Comparison of ENCODE assay signal across 8 mouse cellular contexts in the genomic region with DNA sequence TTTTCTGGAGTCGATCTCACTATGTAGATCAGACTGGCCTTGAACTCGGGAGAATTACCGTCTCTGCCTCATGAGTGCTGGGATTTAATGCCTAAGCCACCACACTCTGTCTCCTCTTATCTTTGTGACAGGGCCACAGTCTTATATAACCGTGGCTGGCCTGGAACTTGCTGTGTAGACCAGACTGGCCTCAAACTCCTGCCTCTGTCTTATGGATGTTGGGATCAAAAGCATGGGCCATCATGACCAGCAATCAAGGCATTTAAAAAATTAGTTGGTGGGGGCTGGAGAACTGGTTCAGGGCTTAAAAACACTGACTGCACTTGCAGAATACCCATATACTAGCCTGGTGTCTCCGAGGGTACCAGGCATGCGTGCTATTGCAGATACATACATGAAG. TPM values are rescaled to one million over a fixed set of nuclear protein-coding genes. Genes with fewer than 3 reads are reported as not detected.
DNase-seq lines count a peak whose midpoint lies in the region; ATAC-seq and TF ChIP-seq lines count a peak whose summit lies in the region.

A gene (minus strand): TSS at position 299 of the 400 bp plus-strand sequence.

- peak within 1 kb of the TSS; percentile 91 to 99 for H3K4me3 ChIP-seq in heart, embryonic 14.5 days (ENCODE audit: control insufficient read depth in 1 of 2, insufficient read depth in 1 of 2, low read depth in 1 of 2, low read length in 2 of 2)
- peak within 1 kb of the TSS; percentile 96 for H3K4me3 ChIP-seq in ES-Bruce4 (ENCODE audit: low read depth, low read length)
- peak within 1 kb of the TSS; percentile 86 for H3K4me3 ChIP-seq in embryonic facial prominence, embryonic 13.5 days
- H3K4me3 ChIP-seq in neural tube, embryonic 13.5 days: peak within 1 kb of the TSS; percentile 80

- no peak for TF ChIP-seq POLR2A in ES-Bruce4 (IDR thresholded peaks at IDR 0.05; ENCODE audit: insufficient read depth, low read length)

- 27% methylated on average over 6 of the region's 6 CpGs for WGBS in heart, embryonic 14.5 days
- WGBS in embryonic facial prominence, embryonic 13.5 days: 32% methylated on average over 6 of the region's 6 CpGs
- 32% methylated on average over 6 of the region's 6 CpGs for WGBS in neural tube, embryonic 13.5 days

- no peaks in the 10 kb centered on the region for H3K9me3 ChIP-seq in heart, embryonic 14.5 days (ENCODE audit: control insufficient read depth, low read length)
- H3K9me3 ChIP-seq in ES-Bruce4 (replicated peaks; ENCODE audit: control insufficient read depth, insufficient read depth, low read length, poor library complexity, severe bottlenecking): no peaks in the 10 kb centered on the region
- no peaks in the 10 kb centered on the region for H3K9me3 ChIP-seq in embryonic facial prominence, embryonic 13.5 days
- no peaks in the 10 kb centered on the region for H3K9me3 ChIP-seq in neural tube, embryonic 13.5 days

- ATAC-seq in heart, embryonic 14.5 days (ENCODE audit: insufficient number of reproducible peaks, insufficient read depth, low FRiP score, low read depth): no peak
- ATAC-seq in embryonic facial prominence, embryonic 13.5 days (ENCODE audit: insufficient number of reproducible peaks, insufficient read depth, low FRiP score, low TSS enrichment, low read depth): no peak
- no peak for ATAC-seq in neural tube, embryonic 13.5 days (ENCODE audit: low read depth)

- peaks cover 5 to 7% of the 10 kb centered on the region in 2 experiments for H3K4me1 ChIP-seq in heart, embryonic 14.5 days (ENCODE audit: control insufficient read depth in 2 of 2, insufficient read depth in 2 of 2, low read length in 2 of 2)
- no peaks in the 10 kb centered on the region for H3K4me1 ChIP-seq in ES-Bruce4 (ENCODE audit: control insufficient read depth, insufficient read depth, low read length)
- H3K4me1 ChIP-seq in embryonic facial prominence, embryonic 13.5 days: peaks cover 22% of the 10 kb centered on the region
- peaks cover 32% of the 10 kb centered on the region for H3K4me1 ChIP-seq in neural tube, embryonic 13.5 days (replicated peaks)

- 0 out of 2 replicates have a peak, but pooled peaks cover 5% of the 10 kb centered on the region for H3K36me3 ChIP-seq in heart, embryonic 14.5 days (ENCODE audit: control insufficient read depth, insufficient read depth, low read length)
- H3K36me3 ChIP-seq in ES-Bruce4 (ENCODE audit: control insufficient read depth, insufficient read depth, low read length, poor library complexity, severe bottlenecking): peaks cover 7% of the 10 kb centered on the region
- no peaks in the 10 kb centered on the region; the same call in 1 of the 2 replicates for H3K36me3 ChIP-seq in embryonic facial prominence, embryonic 13.5 days
- H3K36me3 ChIP-seq in neural tube, embryonic 13.5 days: 0 out of 2 replicates have a peak, but pooled peaks cover 4% of the 10 kb centered on the region

- H3K27ac ChIP-seq in heart, embryonic 14.5 days (replicated peaks in 1 of 2; ENCODE audit: control insufficient read depth in 1 of 2, insufficient read depth in 1 of 2, low read depth in 2 of 2, low read length in 2 of 2): peak within 1 kb of the TSS; percentile 60 to 62; a peak in 3 of 4 replicates
- peak within 1 kb of the TSS; percentile 36; the same call in 1 of the 2 replicates for H3K27ac ChIP-seq in ES-Bruce4 (ENCODE audit: insufficient read depth, low read length)
- H3K27ac ChIP-seq in embryonic facial prominence, embryonic 13.5 days: peak within 1 kb of the TSS; percentile 88
- H3K27ac ChIP-seq in neural tube, embryonic 13.5 days (replicated peaks): peak within 1 kb of the TSS; percentile 85

- H3K4me2 ChIP-seq in heart, embryonic 14.5 days (ENCODE audit: low read length): peak within 1 kb of the TSS; percentile 92
- H3K4me2 ChIP-seq in embryonic facial prominence, embryonic 13.5 days: peak within 1 kb of the TSS; percentile 87
- peak within 1 kb of the TSS; percentile 86 for H3K4me2 ChIP-seq in neural tube, embryonic 13.5 days

- intact Hi-C loops in heart, postnatal 10 days (cut with DNase I): loop anchor here (5.0 kb wide), 1 partner anchor 73 kb away; no protein-coding TSS in a partner anchor

- no peak for DNase-seq in heart, postnatal 10 days
- DNase-seq in layer of hippocampus, postnatal 36 days: no peak
- no peak for DNase-seq in right cerebral cortex, adult 2 months (ENCODE audit: low spot score in 2 of 2)
- DNase-seq in kidney, postnatal 14 days: no peak

- TF ChIP-seq CTCF in ES-Bruce4 (IDR thresholded peaks at IDR 0.05; ENCODE audit: low read depth, low read length): no peak

- TF ChIP-seq EP300 in ES-Bruce4 (IDR thresholded peaks at IDR 0.05; ENCODE audit: insufficient read depth, low read depth, low read length): no peak

- no peaks in the 10 kb centered on the region for H3K27me3 ChIP-seq in heart, embryonic 14.5 days (ENCODE audit: control insufficient read depth, insufficient read depth, low read length)
- H3K27me3 ChIP-seq in ES-Bruce4 (ENCODE audit: control insufficient read depth, insufficient read depth, low read length, poor library complexity, severe bottlenecking): no peaks in the 10 kb centered on the region
- no peaks in the 10 kb centered on the region for H3K27me3 ChIP-seq in embryonic facial prominence, embryonic 13.5 days
- H3K27me3 ChIP-seq in neural tube, embryonic 13.5 days: no peaks in the 10 kb centered on the region

- peak within 1 kb of the TSS; percentile 89 for H3K9ac ChIP-seq in heart, embryonic 14.5 days (ENCODE audit: low read length)
- H3K9ac ChIP-seq in ES-Bruce4 (ENCODE audit: low read depth, poor library complexity, severe bottlenecking): peak within 1 kb of the TSS; percentile 49
- peak within 1 kb of the TSS; percentile 86 for H3K9ac ChIP-seq in embryonic facial prominence, embryonic 13.5 days
- H3K9ac ChIP-seq in neural tube, embryonic 13.5 days: peak within 1 kb of the TSS; percentile 86

RNA-seq across cellular contexts. Expression of the gene that starts here (rescaled TPM):
- 7.2 and 9.4 TPM in 2 replicates for polyA plus RNA-seq in heart, embryonic 14.5 days (2014; fragmentation: Nextera tagmentation; extraction: Ambion mirVana)
- total RNA-seq in heart, postnatal 10 days (2021): 1 to 10 TPM; 3.9 to 4.3 TPM
- polyA plus RNA-seq in ES-Bruce4 (2011; ENCODE audit: insufficient read depth, insufficient read length, low read depth, missing spikeins): 28.9 and 30.0 TPM in 2 replicates
- 14.1 and 14.3 TPM in 2 replicates for polyA plus RNA-seq in embryonic facial prominence, embryonic 13.5 days (2015; fragmentation: Nextera tagmentation; extraction: Ambion mirVana)
- total RNA-seq in layer of hippocampus, postnatal 36 days (2021): 10 to 100 TPM; 12.5 to 15.1 TPM
- 11.3 and 13.3 TPM in 2 replicates for polyA plus RNA-seq in neural tube, embryonic 13.5 days (2015; fragmentation: Nextera tagmentation; extraction: Ambion mirVana)

Comparison
In these comparisons a context has a peak if more than half of its experiments do, and no peak if none do; other contexts are left out.
1. H3K27ac ChIP-seq: peak in every context shown above with its lines; median percentile 88 in embryonic facial prominence, embryonic 13.5 days; 85 in neural tube, embryonic 13.5 days; 61 in heart, embryonic 14.5 days; 36 in ES-Bruce4.